Mouse (Mus musculus): ENCODE data around the gene Pou3f4. TPM values are rescaled to one million over a fixed set of nuclear protein-coding genes. Genes with fewer than 3 reads are reported as not detected.
"Not testable (repeated sequence)": the region's sequence is repeated elsewhere in the genome, so short reads cannot be mapped to it uniquely, and the experiment has no call there.

Pou3f4 gene
- total RNA-seq (2021), result under 1 TPM in 1 of 2 experiments, not detected in 1; 0.42 TPM
- long read RNA-seq, experiment 1, result 0 reads
- long read RNA-seq, experiment 2, result 0 reads

DNA sequence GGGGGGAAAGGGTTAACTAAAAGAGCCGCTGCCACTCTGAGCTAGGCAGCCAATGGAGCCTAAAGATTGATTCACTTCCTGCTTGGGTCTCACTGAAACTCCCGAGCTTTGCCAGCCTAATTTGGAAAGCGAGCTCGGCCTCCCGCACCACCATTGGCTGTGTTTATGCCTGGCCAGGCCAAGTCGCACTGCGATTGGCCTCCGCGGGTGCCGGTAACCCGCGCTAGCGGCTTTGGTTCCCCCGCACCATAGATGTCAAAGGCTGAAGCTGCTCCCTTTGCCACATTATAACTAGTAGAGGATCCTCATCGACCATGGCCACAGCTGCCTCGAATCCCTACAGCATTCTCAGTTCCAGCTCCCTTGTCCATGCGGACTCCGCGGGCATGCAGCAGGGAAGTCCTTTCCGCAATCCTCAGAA lies at the start of gene Pou3f4:
Gene Pou3f4, plus strand, starts transcription at position 130 of the 421 bp plus-strand sequence.
- no peak for DNase-seq (ENCODE audit: low spot score in 2 of 2)

DNA sequence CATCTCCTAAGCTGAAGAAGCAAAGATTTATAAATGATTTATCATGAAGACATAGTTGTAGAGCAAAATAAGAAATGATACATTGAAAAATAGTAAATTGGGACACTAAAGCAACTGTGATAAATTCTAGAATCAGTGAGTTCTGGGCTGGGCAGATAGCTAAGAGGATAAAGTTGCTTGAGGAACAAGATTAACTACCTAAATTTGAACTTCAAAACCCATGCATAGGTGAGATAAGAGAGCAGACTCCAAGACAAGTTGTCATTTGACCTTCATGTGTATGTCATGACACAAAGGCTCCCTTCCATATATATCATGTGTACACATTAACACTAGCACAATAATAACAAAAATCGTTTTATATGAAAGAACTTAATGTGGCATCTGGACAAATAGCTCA lies 48.1 kb upstream of the Pou3f4 start:
- no peak for DNase-seq (ENCODE audit: low spot score in 2 of 2)

GRCm38 (mm10) chrX:110774807-110775206 lies 39.3 kb upstream of the Pou3f4 start:
- not testable (repeated sequence) for DNase-seq (ENCODE audit: low spot score in 2 of 2)

- no peak for DNase-seq (ENCODE audit: low spot score in 2 of 2)
Observed at GRCm38 (mm10) chrX:110802502-110802901, 11.6 kb upstream of the Pou3f4 start.

GRCm38 (mm10) chrX:110810001-110810578 lies 4.0 kb upstream of the Pou3f4 start:
- no peak for DNase-seq (ENCODE audit: low spot score in 2 of 2)

DNA sequence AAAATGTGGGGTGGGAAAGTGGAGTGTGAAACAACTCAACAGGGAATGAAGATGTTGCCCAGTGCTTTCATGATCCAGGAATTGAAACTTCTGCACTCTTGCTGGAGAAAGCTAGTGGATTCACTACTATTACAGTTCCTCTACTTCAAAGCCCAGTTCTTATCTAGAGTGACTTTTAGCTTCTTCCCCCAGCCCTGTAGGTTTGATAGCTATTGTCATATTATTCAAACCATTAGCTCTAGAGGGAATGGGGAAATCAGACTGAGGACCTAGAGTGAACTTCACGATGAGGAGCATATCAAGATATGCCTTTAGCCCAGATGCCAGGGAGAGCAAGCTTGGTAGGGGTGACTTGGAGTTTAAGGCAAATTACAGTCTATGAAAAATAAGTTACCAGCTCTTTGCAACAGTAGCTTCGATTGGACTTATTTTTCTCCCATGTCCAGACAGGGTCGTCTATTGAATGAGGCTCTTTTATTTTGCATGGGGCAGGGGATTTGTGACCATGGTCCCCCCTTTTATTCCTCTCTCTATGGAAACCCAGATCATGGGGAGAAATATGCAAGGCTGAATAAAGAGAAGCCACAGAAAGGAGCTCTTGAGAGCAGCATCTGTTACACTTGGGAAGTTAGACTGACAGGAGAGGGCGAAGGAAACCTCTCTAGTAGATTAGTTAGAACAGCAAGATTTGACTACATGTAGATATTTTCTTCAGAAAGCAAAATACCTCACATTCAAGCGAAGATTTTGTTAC lies 3.1 kb upstream of the Pou3f4 start:
- DNase-seq (ENCODE audit: low spot score in 2 of 2), result no peak

- DNase-seq (ENCODE audit: low spot score in 2 of 2), result no peak
Observed at GRCm38 (mm10) chrX:110812071-110812470, 2.0 kb upstream of the Pou3f4 start.

DNA sequence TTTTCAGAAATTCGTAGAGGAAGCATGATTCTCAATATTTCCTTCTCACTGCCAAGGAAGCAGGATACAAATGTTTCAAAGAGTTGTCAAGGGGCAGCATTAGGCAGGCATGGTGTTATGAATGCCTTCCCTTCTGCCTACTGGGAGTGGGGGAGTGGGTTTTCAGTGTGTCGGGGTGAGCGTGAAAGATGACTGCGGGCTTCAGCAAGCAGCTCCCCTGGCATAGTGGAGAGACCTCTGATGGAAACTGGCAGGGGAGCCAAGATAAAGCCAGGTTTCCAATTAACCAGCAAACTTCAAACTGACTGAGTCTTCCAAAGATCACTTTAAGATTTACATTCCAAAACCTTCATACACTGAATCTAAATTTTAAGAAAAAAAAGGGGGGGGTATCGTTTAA lies 679 bp upstream of the Pou3f4 start:
- DNase-seq (ENCODE audit: low spot score in 2 of 2), result no peak

- DNase-seq (ENCODE audit: low spot score in 2 of 2), result no peak
Observed at GRCm38 (mm10) chrX:110814592-110815548, 790 bp downstream of the Pou3f4 start.

DNA sequence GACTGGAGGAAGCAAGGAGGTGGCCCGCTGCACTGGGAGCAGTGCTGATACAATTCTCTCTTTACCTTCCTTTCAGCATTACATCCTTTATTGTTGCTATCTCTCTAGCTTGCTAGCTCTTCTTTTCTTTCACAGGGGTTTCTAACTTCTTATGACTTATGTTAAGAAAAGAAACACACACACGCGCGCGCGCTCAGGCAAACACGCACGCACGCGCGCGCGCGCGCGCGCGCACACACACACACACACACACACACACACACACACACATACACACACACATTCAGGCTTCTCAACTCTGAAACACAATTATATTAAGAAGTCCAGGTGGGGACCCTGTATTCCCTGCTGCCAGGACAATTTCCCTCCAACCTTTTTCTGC lies 1.5 kb downstream of the Pou3f4 start:
- DNase-seq (ENCODE audit: low spot score in 2 of 2), result no peak

DNA sequence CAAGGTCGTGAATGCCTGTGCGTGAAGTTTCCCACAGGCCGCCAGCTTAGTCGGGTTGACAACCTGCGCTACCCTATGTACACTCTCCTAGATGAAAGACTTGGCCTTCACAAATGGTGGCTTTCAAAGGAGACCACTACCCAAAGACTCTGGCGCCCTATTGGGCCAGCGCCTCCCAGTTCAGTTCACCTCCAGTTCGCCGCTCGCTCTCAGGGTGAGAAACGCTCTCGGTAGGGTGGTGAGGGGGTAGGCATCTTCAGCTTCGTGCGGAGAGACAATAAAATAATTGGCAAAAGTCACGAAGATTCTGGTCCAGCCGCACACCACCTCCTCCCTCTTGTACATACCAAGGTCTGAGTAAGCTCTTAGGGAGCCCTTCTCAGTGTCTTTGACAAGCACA lies 2.5 kb downstream of the Pou3f4 start:
- no peak for DNase-seq (ENCODE audit: low spot score in 2 of 2)

DNA sequence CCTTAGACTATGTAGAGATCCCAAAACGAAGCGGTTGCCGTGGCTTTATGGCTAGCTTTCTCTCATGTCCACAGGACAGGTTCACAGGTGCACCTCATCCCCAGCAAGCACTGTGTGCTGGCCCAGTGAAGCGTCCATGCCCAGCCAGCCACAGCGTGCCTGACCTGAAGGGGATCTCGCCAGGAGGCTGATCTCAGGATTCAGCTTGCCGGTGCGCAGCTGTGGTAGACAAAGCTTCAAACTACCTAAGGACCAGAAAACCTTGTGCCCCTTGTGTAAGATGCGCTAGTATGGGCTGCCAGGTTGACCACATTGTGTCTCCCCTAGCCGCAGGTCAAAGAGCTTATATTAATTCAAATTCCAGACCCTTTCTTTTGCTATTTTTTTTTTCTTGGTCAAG lies 3.1 kb downstream of the Pou3f4 start:
- DNase-seq (ENCODE audit: low spot score in 2 of 2), result no peak

GRCm38 (mm10) chrX:110837450-110837849 lies 23.4 kb downstream of the Pou3f4 start:
- no peak for DNase-seq (ENCODE audit: low spot score in 2 of 2)

DNA sequence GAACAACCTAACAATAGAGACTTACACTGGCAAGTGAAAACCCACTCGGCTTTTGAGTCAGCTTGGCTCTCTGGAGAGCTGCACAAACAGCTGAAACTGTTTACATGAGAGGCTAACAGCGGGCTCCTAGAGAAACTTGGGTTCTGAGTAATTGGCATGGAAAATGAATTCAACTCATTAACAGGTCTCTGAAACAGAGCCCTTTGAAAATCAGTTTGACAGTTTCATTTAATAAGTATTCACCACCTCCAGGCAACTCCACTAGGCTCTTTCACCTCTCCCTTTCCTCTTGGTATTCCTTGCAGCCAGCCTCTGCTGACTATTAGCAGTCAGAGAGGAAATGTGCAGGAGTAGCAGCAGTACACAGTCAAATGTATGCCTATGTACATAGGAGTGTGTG lies 37.2 kb downstream of the Pou3f4 start:
- no peak for DNase-seq (ENCODE audit: low spot score in 2 of 2)

Data from adrenal gland, postnatal 4 days (tissue).